Mouse (Mus musculus) midbrain, embryonic 13.5 days (tissue): ENCODE results near the gene Fem1b. TPM values are rescaled to one million over a fixed set of nuclear protein-coding genes. Genes with fewer than 3 reads are reported as not detected.
"Not testable (repeated sequence)": the region's sequence is repeated elsewhere in the genome, so short reads cannot be mapped to it uniquely, and the experiment has no call there.

Experiments
- ATAC-seq: fragments of 200-750 bp; cut with Nextera tagmentation; 2 replicates; pipeline ENCODE4 v1.8.0; 2017; ENCODE audit warnings: mild to moderate bottlenecking, moderate TSS enrichment, moderate library complexity
- H3K27ac ChIP-seq: fragments of 300-500 bp; sonication (generic); 2 replicates; pipeline ENCODE4 v1.5.1; 2015; ENCODE audit warnings: inconsistent platforms, mild to moderate bottlenecking, moderate library complexity
- H3K27me3 ChIP-seq: fragments of 300-500 bp; sonication (generic); 2 replicates; pipeline ENCODE4 v1.6.1; 2015; ENCODE audit warnings: mild to moderate bottlenecking, inconsistent platforms
- H3K36me3 ChIP-seq: fragments of 300-500 bp; sonication (generic); 2 replicates; pipeline ENCODE4 v1.6.1; 2015; ENCODE audit warnings: mild to moderate bottlenecking, inconsistent platforms
- H3K4me1 ChIP-seq: fragments of 300-500 bp; sonication (generic); replicated peaks from 2 replicates; pipeline ENCODE4 v1.6.1; 2015; ENCODE audit warnings: inconsistent platforms
- H3K4me2 ChIP-seq: fragments of 300-500 bp; sonication (generic); replicated peaks from 2 replicates; pipeline ENCODE4 v1.6.1; 2015; ENCODE audit warnings: moderate library complexity, mild to moderate bottlenecking, inconsistent platforms
- H3K4me3 ChIP-seq: fragments of 300-500 bp; sonication (generic); replicated peaks from 2 replicates; pipeline ENCODE4 v1.5.1; 2015; ENCODE audit warnings: mild to moderate bottlenecking, inconsistent platforms
- H3K9ac ChIP-seq: fragments of 300-500 bp; sonication (generic); replicated peaks from 2 replicates; pipeline ENCODE4 v1.6.1; 2015; ENCODE audit warnings: mild to moderate bottlenecking, inconsistent platforms
- H3K9me3 ChIP-seq: fragments of 300-500 bp; sonication (generic); 2 replicates; pipeline ENCODE4 v1.6.1; 2016; ENCODE audit warnings: mild to moderate bottlenecking, inconsistent platforms
- WGBS: fragments of 180-500 bp; shearing (Covaris S2); methylation state at CpG from one replicate; pipeline ENCODE4 v1.1.7; 2015; 5-methylcytosine and 5-hydroxymethylcytosine counted together
- polyA plus RNA-seq: library from polyadenylated mRNA; unstranded; fragments of >200 nt; fragmentation: Nextera tagmentation; extraction: Ambion mirVana; gene quantifications from 2 replicates; pipeline ENCODE4 v1.2.1, GENCODE M21; 2015

Gene Fem1b
- 56.2 and 58.1 TPM in 2 replicates for polyA plus RNA-seq

DNA sequence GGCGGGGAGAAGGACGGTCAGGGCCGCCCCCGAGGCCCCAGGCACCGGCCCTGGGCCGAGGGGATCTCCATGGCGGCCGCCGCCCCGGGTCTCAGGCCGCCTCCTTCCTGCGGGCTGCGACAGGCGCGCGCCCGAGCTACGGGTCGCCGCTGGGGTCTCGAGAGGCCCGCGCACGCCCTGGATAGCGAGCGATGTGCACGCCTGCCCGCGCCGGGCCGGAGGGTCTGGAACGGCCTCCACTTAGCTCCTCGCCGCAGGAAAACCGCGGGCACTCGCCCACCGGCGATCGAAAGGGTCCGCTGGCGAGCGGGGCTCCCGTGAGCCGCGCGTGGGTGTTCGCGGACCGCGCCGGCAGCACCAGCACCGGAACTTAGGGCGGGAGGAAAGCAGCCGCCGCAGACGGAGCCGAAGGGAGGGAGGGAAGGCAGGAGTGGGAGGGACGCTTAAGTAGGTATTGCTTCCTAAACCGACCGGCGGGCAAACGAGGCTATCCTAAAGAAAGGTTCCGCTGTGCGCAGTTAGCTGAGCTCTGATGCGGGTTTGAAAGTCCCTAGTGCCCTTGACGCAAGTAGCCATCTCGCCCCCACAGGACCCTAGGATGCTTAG, at the start of gene Fem1b:
TSS of gene Fem1b (minus strand) at position 419 of the 606 bp plus-strand sequence.
- under 1% methylated on average over 62 of the region's 68 CpGs for WGBS
- Histone ChIP-seq H3K36me3 (no peaks in the 10 kb centered on the region), H3K27me3 (no peaks in the 10 kb centered on the region; the same call in 1 of the 2 replicates), H3K9me3 (no peaks in the 10 kb centered on the region), H3K4me2 (peak within 1 kb of the TSS; percentile 79), H3K4me1 (peaks cover 36% of the 10 kb centered on the region), H3K27ac (peak within 1 kb of the TSS; percentile 98), H3K4me3 (peak within 1 kb of the TSS; percentile 75), H3K9ac (peak within 1 kb of the TSS; percentile 92)
- ATAC-seq = peak; percentile 93

DNA sequence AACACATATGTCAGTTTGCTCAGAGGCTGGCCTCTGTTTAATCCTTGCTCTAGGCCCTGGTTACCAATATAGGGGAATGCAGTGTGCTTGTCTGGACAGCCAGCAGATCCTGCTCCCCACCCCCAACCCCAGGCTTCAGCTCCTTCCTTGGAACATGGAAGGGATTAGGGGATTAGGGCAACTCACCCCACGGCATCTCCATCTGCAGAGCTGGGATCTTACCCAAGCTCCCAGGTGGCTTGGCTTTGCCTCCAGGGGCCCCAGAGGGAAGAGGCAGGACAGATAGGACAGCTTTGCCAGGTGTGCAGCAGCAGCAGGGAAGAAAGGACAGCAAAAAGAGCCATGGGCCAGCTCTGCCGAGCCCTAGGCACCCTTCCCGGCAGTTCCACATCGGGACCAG, 49.1 kb upstream of the Fem1b start:
- H3K4me3 ChIP-seq = no peak overlapping the region
- H3K27ac ChIP-seq = no peak overlapping the region
- ATAC-seq = no peak
- 0 out of 2 replicates have a peak, but pooled peaks cover 3% of the 10 kb centered on the region for H3K27me3 ChIP-seq
- H3K9ac ChIP-seq = no peak overlapping the region
- no peaks in the 10 kb centered on the region for H3K9me3 ChIP-seq
- H3K4me1 ChIP-seq = peaks cover 18% of the 10 kb centered on the region
- WGBS = 54% methylated on average over 4 of the region's 4 CpGs
- no peaks in the 10 kb centered on the region for H3K36me3 ChIP-seq
- H3K4me2 ChIP-seq = no peak overlapping the region

DNA sequence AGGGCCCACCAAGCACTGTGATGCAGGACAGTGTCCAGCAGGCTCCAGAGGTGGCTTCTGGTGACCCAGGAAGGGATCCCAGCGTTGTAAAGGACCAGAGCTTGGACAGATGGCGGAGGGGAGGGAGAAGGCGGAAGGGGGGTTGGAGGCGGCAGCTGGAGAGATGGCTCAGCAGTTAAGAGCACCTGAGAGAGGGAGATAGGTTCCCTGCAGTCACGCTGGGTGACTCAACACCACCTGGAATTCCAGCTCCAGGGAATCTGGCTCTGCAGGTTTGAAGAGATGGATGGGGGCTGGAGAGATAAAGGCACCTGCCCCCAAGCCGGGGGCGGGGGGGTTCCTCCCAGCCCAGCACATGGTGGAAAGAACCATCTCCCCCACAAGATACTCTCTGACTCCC, 48.4 kb upstream of the Fem1b start:
- not testable (repeated sequence) for H3K27ac ChIP-seq, H3K9ac ChIP-seq, ATAC-seq, H3K36me3 ChIP-seq, H3K27me3 ChIP-seq, H3K4me2 ChIP-seq, H3K9me3 ChIP-seq, H3K4me3 ChIP-seq
- peaks cover 18% of the 10 kb centered on the region for H3K4me1 ChIP-seq
- 64% methylated on average over 7 of the region's 7 CpGs for WGBS

DNA sequence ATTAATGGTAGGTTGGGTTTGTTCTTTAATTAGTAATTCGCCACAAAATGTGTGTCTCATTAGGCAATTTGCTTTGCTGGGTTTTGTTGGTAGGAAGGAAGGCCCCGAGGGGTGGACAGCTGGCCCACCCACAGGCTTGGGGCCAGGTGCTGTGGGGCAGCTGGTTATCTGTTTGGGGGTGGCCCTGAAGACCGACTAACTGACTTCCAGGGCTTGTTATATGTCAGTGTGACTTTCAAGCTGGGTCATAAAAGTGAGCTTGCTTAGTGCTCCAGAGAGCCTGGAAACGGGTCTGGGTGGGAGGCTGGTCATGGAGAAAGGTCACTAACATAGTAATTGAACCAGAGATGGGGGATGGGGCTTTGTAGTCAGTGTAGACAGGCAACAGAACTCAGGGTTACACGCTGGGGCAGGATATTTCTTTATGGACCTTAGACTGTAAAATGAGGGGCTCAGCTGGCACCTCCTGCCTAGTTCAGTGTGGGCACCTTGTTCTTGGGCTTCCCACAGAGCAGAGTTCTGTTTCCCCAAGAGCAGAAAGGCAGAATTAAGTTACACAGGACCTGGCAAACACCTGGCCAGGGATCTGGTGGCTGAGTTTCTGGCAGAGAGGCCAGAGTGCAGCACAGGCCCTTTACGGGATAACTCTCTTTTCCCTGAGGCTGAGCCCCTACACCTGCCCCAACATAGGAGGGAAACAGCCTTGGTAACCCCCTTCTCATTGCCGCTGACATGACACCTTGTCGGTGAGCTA, 46.7 kb upstream of the Fem1b start:
- Histone ChIP-seq H3K4me3 (no peak overlapping the region), H3K27ac (no peak overlapping the region), H3K4me2 (no peak overlapping the region), H3K9me3 (no peaks in the 10 kb centered on the region), H3K27me3 (0 out of 2 replicates have a peak, but pooled peaks cover 3% of the 10 kb centered on the region), H3K4me1 (peaks cover 18% of the 10 kb centered on the region), H3K9ac (no peak overlapping the region), H3K36me3 (no peaks in the 10 kb centered on the region)
- no peak for ATAC-seq
- 67% methylated on average over 8 of the region's 8 CpGs for WGBS

DNA sequence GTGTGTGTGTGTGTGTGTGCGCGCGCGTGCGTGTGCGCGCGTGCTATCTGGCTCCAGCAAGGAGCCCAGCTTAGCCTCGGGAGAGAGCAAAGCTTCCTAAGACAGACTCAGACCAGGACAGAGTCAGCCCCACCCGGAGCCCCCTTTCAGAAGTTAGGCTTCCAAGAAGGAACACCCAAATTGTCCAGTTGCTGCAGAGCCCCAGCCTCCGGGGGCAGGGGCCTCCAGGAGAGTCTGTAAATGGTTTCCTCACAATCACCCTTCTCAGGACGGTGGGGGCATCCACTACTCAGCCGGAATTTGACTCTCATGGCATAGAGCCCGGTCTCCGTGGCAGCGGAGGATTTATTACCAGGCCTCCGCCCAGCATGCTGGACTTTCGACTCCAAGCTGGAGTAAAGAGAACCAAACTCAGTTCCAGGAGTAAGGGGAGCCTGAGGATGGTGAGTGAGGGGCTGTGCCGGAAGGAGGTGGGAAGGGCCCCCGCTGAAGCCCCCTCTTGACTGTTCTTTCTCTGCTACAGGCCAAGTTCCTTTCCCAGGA, 46.1 kb upstream of the Fem1b start, which contains the start of gene Calml4:
TSS of gene Calml4 (plus strand) at position 362 of the 543 bp plus-strand sequence.
- no peak within 1 kb of the TSS for H3K4me2 ChIP-seq
- 62% methylated on average over 20 of the region's 20 CpGs for WGBS

DNA sequence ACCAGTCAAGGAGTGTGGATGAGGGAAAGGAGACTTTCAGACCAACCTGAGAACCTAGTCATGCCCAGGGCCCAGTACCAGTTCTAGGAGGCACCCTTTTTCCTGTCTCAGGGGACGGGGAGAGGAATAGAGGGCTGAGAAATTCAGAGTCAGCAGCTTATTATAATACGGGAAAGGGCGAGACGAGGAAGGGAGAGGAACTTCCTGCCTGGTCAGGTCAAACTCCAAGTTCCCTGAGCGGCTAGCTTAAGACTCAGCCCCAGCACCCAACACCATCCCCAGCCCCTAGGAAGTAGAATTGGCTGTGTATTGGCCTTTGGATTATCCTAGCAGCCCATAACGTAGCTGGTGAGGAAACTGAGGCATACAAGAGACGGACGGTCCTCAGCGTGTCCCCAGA, 45.5 kb upstream of the Fem1b start:
- Histone ChIP-seq H3K27me3 (0 out of 2 replicates have a peak, but pooled peaks cover 3% of the 10 kb centered on the region), H3K4me3 (no peak overlapping the region), H3K9ac (no peak overlapping the region), H3K9me3 (no peaks in the 10 kb centered on the region), H3K4me2 (no peak overlapping the region), H3K27ac (no peak overlapping the region), H3K36me3 (no peaks in the 10 kb centered on the region), H3K4me1 (peaks cover 18% of the 10 kb centered on the region)
- WGBS = 81% methylated on average over 9 of the region's 9 CpGs
- no peak for ATAC-seq

More for the DNA sequence above, 46.1 kb upstream of the Fem1b start, which contains the start of gene Calml4:
- Histone ChIP-seq H3K27me3 (0 out of 2 replicates have a peak, but pooled peaks cover 3% of the 10 kb centered on the region), H3K36me3 (no peaks in the 10 kb centered on the region), H3K4me3 (no peak within 1 kb of the TSS), H3K9me3 (no peaks in the 10 kb centered on the region), H3K27ac (no peak within 1 kb of the TSS), H3K4me1 (peaks cover 18% of the 10 kb centered on the region), H3K9ac (no peak within 1 kb of the TSS)
- peak; percentile 53; the same call in 1 of the 2 replicates for ATAC-seq

DNA sequence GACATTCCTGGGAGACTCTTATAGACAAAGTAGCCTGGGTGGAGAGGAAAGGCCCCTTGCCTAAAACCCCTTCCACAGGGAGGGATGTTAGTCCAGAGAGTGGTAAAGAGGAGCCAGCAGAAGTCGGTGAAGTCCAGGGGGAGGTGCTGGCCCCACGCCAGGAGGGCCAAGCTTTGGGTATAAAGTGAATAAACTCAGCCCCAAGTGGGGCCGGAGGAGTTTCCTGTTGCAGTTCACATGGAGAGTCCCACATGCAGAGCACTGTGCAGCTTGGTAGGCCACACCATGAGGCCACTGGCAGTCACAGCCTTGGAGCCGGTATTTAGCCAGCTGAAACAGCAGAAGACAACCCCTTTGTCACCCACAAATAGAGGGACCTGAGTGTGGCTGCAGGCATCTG, 42.7 kb upstream of the Fem1b start:
- peaks cover 14% of the 10 kb centered on the region for H3K4me1 ChIP-seq
- 0 out of 2 replicates have a peak, but pooled peaks cover 3% of the 10 kb centered on the region for H3K27me3 ChIP-seq
- H3K27ac ChIP-seq = no peak overlapping the region
- 63% methylated on average over 4 of the region's 4 CpGs for WGBS
- ATAC-seq = no peak
- no peak overlapping the region for H3K4me2 ChIP-seq
- H3K9ac ChIP-seq = no peak overlapping the region
- H3K36me3 ChIP-seq = no peaks in the 10 kb centered on the region
- no peaks in the 10 kb centered on the region for H3K9me3 ChIP-seq
- no peak overlapping the region for H3K4me3 ChIP-seq

DNA sequence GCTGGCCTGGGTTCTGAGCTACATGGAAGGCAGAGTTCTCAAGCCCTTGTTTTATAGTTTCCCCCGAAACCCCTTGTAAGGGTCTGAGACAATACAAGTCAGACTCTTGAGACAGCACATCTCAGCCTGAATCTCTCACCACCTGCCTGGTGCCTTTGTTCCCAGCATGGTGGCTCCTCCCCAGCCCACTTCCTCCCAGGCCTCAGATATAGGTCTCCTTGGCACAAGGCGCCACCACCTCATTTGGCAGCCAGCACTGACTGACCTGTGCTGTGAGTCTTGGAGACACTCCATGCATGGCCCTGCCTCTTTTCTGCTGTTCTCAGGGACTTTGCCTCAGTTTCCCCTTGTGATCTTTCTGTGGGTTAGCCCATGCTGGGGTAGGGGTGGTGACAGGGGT, 39.8 kb upstream of the Fem1b start:
- H3K4me1 ChIP-seq = peaks cover 6% of the 10 kb centered on the region
- H3K27ac ChIP-seq = no peak overlapping the region
- H3K4me3 ChIP-seq = no peak overlapping the region
- no peak overlapping the region for H3K9ac ChIP-seq
- H3K9me3 ChIP-seq = no peaks in the 10 kb centered on the region
- WGBS = 60% methylated on average over 2 of the region's 2 CpGs
- H3K4me2 ChIP-seq = no peak overlapping the region
- H3K27me3 ChIP-seq = no peaks in the 10 kb centered on the region
- no peaks in the 10 kb centered on the region for H3K36me3 ChIP-seq
- ATAC-seq = no peak

DNA sequence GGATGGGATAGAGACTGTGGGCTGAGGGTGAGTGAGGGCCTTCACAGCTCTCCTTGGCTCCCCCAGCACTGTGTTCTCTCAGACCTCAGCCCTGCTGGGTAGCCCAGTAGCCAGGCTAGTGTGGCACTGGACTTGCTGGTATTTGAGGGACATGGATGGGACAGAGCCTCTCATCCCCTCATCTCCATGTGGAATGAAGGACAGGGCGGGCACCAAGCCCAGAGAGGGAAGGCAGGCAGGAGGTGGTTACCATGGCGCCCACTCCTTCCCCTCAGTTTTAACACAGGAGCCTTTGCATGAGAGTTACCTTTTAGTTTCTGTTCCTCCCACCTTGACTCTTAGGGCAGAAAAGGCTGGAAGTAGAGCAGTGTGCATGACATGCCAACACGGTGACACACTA, 36.9 kb upstream of the Fem1b start:
- Histone ChIP-seq H3K27ac (no peak overlapping the region), H3K4me3 (no peak overlapping the region)
- WGBS = 91% methylated on average over 3 of the region's 3 CpGs

DNA sequence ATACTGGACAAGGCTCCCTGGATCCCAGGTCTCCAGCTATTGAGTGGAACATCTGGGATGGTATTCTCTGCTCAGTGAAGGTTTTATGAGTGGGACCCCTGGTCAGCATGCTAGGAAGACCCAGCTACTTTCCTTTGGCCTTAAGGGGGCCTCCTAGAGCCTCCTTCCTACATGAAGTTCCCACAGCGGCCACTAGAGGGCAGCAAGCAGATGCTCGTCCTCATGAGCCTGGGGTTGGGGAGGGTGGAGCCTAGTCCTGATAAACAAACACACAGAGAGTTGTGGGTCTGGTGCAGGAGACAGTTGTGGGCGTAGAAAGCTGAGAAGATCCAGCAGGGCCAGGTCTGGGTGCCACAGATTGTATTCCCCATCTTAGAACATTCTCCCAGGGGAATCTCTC, 36.0 kb upstream of the Fem1b start:
- no peak overlapping the region for H3K27ac ChIP-seq
- peak; percentile 49 for ATAC-seq
- H3K9ac ChIP-seq = no peak overlapping the region
- no peaks in the 10 kb centered on the region for H3K36me3 ChIP-seq
- peaks cover 6% of the 10 kb centered on the region for H3K4me1 ChIP-seq
- H3K4me3 ChIP-seq = no peak overlapping the region
- no peaks in the 10 kb centered on the region for H3K9me3 ChIP-seq
- H3K27me3 ChIP-seq = no peaks in the 10 kb centered on the region
- H3K4me2 ChIP-seq = no peak overlapping the region
- WGBS = 5% methylated on average over 3 of the region's 3 CpGs

More for the DNA sequence above, 36.9 kb upstream of the Fem1b start:
- H3K36me3 ChIP-seq = no peaks in the 10 kb centered on the region
- peaks cover 6% of the 10 kb centered on the region for H3K4me1 ChIP-seq
- H3K9ac ChIP-seq = no peak overlapping the region
- no peaks in the 10 kb centered on the region for H3K27me3 ChIP-seq
- ATAC-seq = peak; percentile 31; the same call in 1 of the 2 replicates
- no peak overlapping the region for H3K4me2 ChIP-seq
- no peaks in the 10 kb centered on the region for H3K9me3 ChIP-seq

DNA sequence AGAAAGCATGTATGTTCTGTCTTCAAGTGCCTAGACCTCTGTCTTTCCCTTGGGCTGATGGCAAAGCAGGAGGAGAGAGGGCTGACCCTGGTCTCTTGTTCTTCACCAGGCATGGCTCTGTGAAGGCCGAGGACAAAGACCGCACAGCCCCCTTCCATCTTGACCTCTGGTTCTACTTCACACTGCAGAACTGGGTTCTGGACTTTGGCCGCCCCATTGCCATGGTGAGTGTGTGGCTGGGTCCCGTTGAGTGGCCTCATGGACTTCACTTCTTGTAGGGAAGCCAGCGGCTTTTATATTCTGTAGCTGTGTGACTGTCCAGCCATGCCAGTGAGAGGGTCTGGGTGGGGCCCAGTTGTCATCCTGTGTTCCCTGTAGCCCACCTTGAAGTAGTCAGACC, 32.7 kb upstream of the Fem1b start:
- Histone ChIP-seq H3K27me3 (0 out of 2 replicates have a peak, but pooled peaks cover 4% of the 10 kb centered on the region), H3K4me1 (peaks cover 9% of the 10 kb centered on the region), H3K9ac (no peak overlapping the region), H3K9me3 (no peaks in the 10 kb centered on the region), H3K4me2 (no peak overlapping the region), H3K4me3 (no peak overlapping the region), H3K36me3 (no peaks in the 10 kb centered on the region), H3K27ac (no peak overlapping the region)
- 94% methylated on average over 5 of the region's 5 CpGs for WGBS
- no peak for ATAC-seq
